Mouse (Mus musculus) bone marrow macrophage, adult 2 months (primary cell): ENCODE data around the gene Mylk3.

Experiments used
- CTCF ChIP-seq: IDR thresholded peaks from 2 replicates; pipeline ENCODE4 v1.5.1; 2012; ENCODE audit warnings: low read depth, mild to moderate bottlenecking, low read length, moderate library complexity
- POLR2A ChIP-seq: IDR thresholded peaks from 2 replicates; pipeline ENCODE4 v1.6.1; 2012; ENCODE audit warnings: mild to moderate bottlenecking, low read depth, low read length, borderline replicate concordance

DNA sequence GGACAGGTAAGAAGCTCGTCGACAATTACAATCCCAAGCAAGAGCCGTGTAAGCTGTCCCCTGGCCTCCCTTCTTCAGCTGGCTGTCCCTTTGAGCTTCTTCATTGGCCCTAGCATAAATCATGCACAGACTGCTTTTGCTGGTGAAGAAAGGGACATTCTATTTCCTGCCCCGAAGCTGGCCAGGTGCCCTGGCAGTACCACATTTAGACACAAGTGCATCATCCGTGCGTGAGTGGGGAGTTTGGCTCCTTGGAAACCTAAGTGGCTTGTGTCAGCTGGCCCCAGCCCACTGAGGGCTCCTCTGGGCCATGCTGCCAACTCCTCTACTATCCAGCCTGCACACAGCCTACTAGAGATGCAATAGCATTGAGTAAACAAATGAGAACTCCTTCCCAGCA is at the start of gene Mylk3:
- no peak for TF ChIP-seq CTCF
- no peak for TF ChIP-seq POLR2A
